Mouse (Mus musculus) stomach, embryonic 14.5 days (tissue): Measurements from ENCODE around the gene Cck. TPM values are rescaled to one million over a fixed set of nuclear protein-coding genes. Genes with fewer than 3 reads are reported as not detected.

Experiments
- ATAC-seq: fragments of 200-750 bp; cut with Nextera tagmentation; 2 replicates; pipeline ENCODE4 v1.8.0; 2017; ENCODE audit warnings: low read depth, moderate TSS enrichment; ENCODE audit not compliant: insufficient number of reproducible peaks, insufficient read depth, low FRiP score
- H3K27ac ChIP-seq: fragments of 300-500 bp; sonication (generic); 2 replicates; pipeline ENCODE4 v1.5.1; 2014; ENCODE audit warnings: mild to moderate bottlenecking, low read length, moderate library complexity, mixed read lengths
- H3K27me3 ChIP-seq: fragments of 300-500 bp; sonication (generic); 2 replicates; pipeline ENCODE4 v1.6.1; 2014; ENCODE audit warnings: low read length, control low read depth, mixed read lengths; ENCODE audit not compliant: control insufficient read depth, insufficient read depth
- H3K36me3 ChIP-seq: fragments of 300-500 bp; sonication (generic); 2 replicates; pipeline ENCODE4 v1.6.1; 2014; ENCODE audit warnings: mild to moderate bottlenecking, control low read depth, low read length, moderate library complexity, mixed read lengths; ENCODE audit not compliant: control insufficient read depth, insufficient read depth
- H3K4me1 ChIP-seq: fragments of 300-500 bp; sonication (generic); 2 replicates; pipeline ENCODE4 v1.6.1; 2014; ENCODE audit warnings: low read length, control low read depth, mixed read lengths; ENCODE audit not compliant: control insufficient read depth, insufficient read depth
- H3K4me2 ChIP-seq: fragments of 300-500 bp; sonication (generic); replicated peaks from 2 replicates; pipeline ENCODE4 v1.6.1; 2014; ENCODE audit warnings: low read depth, low read length, control low read depth
- H3K4me3 ChIP-seq: fragments of 300-500 bp; sonication (generic); 2 replicates; pipeline ENCODE4 v1.5.1; 2014; ENCODE audit warnings: low read depth, low read length, control low read depth
- H3K9ac ChIP-seq: fragments of 300-500 bp; sonication (generic); replicated peaks from 2 replicates; pipeline ENCODE4 v1.6.1; 2014; ENCODE audit warnings: low read depth, mild to moderate bottlenecking, control low read depth, low read length, moderate library complexity, mixed read lengths
- H3K9me3 ChIP-seq: fragments of 300-500 bp; sonication (generic); 2 replicates; pipeline ENCODE4 v1.6.1; 2016; ENCODE audit warnings: low read depth, low read length, control low read depth; ENCODE audit not compliant: control insufficient read depth
- WGBS: fragments of 180-500 bp; shearing (Covaris S2); extraction: QIAGEN DNeasy Blood & Tissue Kit; methylation state at CpG from one replicate; pipeline ENCODE4 v1.1.7; 2014; 5-methylcytosine and 5-hydroxymethylcytosine counted together
- polyA plus RNA-seq: library from polyadenylated mRNA; unstranded; fragments of >200 nt; fragmentation: Nextera tagmentation; extraction: Ambion mirVana; gene quantifications from 2 replicates; pipeline ENCODE4 v1.2.1, GENCODE M21; 2014

The Cck gene
- polyA plus RNA-seq, 1 experiment from 2014 or later: 3.0 TPM

- Histone ChIP-seq H3K27me3 (no peaks in the 10 kb centered on the region), H3K4me2 (no peak overlapping the region), H3K36me3 (no peaks in the 10 kb centered on the region), H3K27ac (no peak overlapping the region), H3K4me3 (no peak overlapping the region), H3K9me3 (no peaks in the 10 kb centered on the region), H3K9ac (no peak overlapping the region), H3K4me1 (no peaks in the 10 kb centered on the region)
- ATAC-seq: no peak
- 62% methylated on average over 8 of the region's 8 CpGs for WGBS
Observed at GRCm38 (mm10) chr9:121506478-121507180, 11.1 kb upstream of the Cck start.

- 97% methylated on average over 8 of the region's 8 CpGs for WGBS
- no peak for ATAC-seq
- H3K9me3 ChIP-seq: no peaks in the 10 kb centered on the region
- no peaks in the 10 kb centered on the region for H3K4me1 ChIP-seq
- H3K4me2 ChIP-seq: no peak overlapping the region
- no peak overlapping the region for H3K9ac ChIP-seq
- no peaks in the 10 kb centered on the region for H3K27me3 ChIP-seq
- no peak overlapping the region for H3K27ac ChIP-seq
- H3K4me3 ChIP-seq: no peak overlapping the region
- H3K36me3 ChIP-seq: no peaks in the 10 kb centered on the region
Observed at GRCm38 (mm10) chr9:121505346-121505745, 9.9 kb upstream of the Cck start.

- Histone ChIP-seq H3K36me3 (no peaks in the 10 kb centered on the region), H3K4me1 (peaks cover 15% of the 10 kb centered on the region; the same call in 1 of the 2 replicates), H3K9ac (no peak overlapping the region), H3K27ac (no peak overlapping the region), H3K9me3 (no peaks in the 10 kb centered on the region), H3K4me2 (no peak overlapping the region), H3K27me3 (peaks cover 22% of the 10 kb centered on the region), H3K4me3 (no peak overlapping the region)
- 29% methylated on average over 10 of the region's 10 CpGs for WGBS
- no peak for ATAC-seq
Observed at GRCm38 (mm10) chr9:121496102-121496501, 608 bp upstream of the Cck start.

GRCm38 (mm10) chr9:121494006-121494767, 1.3 kb downstream of the Cck start:
- peak overlapping the region; percentile 39 for H3K4me2 ChIP-seq
- no peak for ATAC-seq
- no peaks in the 10 kb centered on the region for H3K36me3 ChIP-seq
- H3K9me3 ChIP-seq: no peaks in the 10 kb centered on the region
- H3K4me3 ChIP-seq: peak overlapping the region; percentile 23
- H3K27me3 ChIP-seq: peaks cover 22% of the 10 kb centered on the region
- H3K27ac ChIP-seq: no peak overlapping the region
- WGBS: 3% methylated on average over 46 of the region's 48 CpGs
- H3K4me1 ChIP-seq: peaks cover 15% of the 10 kb centered on the region; the same call in 1 of the 2 replicates
- H3K9ac ChIP-seq: no peak overlapping the region

DNA sequence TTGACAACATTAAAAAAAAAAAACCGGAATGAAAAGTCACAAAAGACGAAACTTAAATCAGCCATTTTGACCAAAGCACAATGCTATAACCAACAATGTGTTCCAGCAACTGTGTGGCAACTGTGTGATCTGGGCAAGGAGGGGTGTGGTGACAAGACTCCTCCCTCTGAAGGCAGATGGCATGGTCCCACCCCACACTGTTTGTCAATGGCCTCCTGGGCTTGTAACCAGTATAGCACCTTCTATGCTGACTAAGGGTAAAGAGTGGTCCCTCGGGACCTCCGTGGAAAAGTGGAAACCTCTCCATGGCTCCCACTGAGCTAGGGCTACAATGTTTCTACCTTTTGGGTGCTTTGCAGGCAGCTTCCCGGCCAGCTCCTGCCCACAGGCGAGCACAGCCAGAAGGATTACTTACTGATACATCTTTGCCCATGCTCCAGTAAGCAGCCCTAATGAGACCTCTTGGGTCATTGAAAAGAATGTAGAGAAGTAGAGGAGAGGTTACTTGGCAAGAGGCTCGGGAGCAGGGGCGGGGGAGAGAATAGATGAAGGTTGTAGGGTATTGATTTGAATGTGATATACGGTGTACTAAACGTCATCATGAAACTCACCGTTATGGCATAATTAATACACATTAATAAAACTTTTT, 3.8 kb downstream of the Cck start:
- ATAC-seq: no peak
- H3K4me1 ChIP-seq: peaks cover 15% of the 10 kb centered on the region; the same call in 1 of the 2 replicates
- H3K9me3 ChIP-seq: no peaks in the 10 kb centered on the region
- 72% methylated on average over 11 of the region's 11 CpGs for WGBS
- H3K4me3 ChIP-seq: no peak overlapping the region
- H3K36me3 ChIP-seq: no peaks in the 10 kb centered on the region
- no peak overlapping the region for H3K9ac ChIP-seq
- peaks cover 22% of the 10 kb centered on the region for H3K27me3 ChIP-seq
- no peak overlapping the region for H3K4me2 ChIP-seq
- H3K27ac ChIP-seq: no peak overlapping the region

DNA sequence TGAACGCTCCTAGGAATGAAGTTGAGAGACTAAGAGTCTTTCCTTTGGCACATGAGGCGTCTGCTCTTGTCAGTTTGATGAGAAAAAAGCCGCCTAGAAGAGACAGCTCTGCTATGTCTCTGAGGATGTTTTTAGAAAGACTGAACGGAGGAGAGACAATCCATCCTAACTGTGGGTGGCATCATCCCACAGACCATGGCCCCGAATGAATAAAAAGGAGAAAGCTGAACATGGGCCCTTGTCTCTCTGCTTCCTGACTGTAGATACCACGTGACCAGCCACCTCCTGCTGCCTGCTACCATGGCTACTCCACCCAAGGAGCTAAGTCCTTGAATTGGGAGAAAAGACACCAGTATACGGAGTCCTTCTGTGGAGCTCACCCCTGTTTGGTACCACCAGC, 8.3 kb downstream of the Cck start:
- Histone ChIP-seq H3K9ac (no peak overlapping the region), H3K27ac (no peak overlapping the region), H3K36me3 (no peaks in the 10 kb centered on the region), H3K27me3 (0 out of 2 replicates have a peak, but pooled peaks cover under 1% of the 10 kb centered on the region), H3K4me2 (no peak overlapping the region), H3K4me1 (0 out of 2 replicates have a peak, but pooled peaks cover 3% of the 10 kb centered on the region), H3K4me3 (no peak overlapping the region), H3K9me3 (no peaks in the 10 kb centered on the region)
- no peak for ATAC-seq
- WGBS: 72% methylated on average over 7 of the region's 7 CpGs

GRCm38 (mm10) chr9:121479453-121479852, 16.0 kb downstream of the Cck start:
- no peak overlapping the region for H3K27ac ChIP-seq
- ATAC-seq: no peak
- no peak overlapping the region for H3K4me3 ChIP-seq
- no peak overlapping the region for H3K4me2 ChIP-seq
- H3K9me3 ChIP-seq: no peaks in the 10 kb centered on the region
- 27% methylated on average over 5 of the region's 5 CpGs for WGBS
- no peaks in the 10 kb centered on the region for H3K36me3 ChIP-seq
- no peaks in the 10 kb centered on the region for H3K27me3 ChIP-seq
- H3K4me1 ChIP-seq: 0 out of 2 replicates have a peak, but pooled peaks cover 3% of the 10 kb centered on the region
- no peak overlapping the region for H3K9ac ChIP-seq

GRCm38 (mm10) chr9:121477305-121477911, 18.1 kb downstream of the Cck start:
- H3K36me3 ChIP-seq: no peaks in the 10 kb centered on the region; the same call in 1 of the 2 replicates
- 13% methylated on average over 15 of the region's 15 CpGs for WGBS
- H3K27me3 ChIP-seq: no peaks in the 10 kb centered on the region
- 0 out of 2 replicates have a peak overlapping the region, but pooled peaks have one; percentile 13 for H3K4me3 ChIP-seq
- H3K9me3 ChIP-seq: no peaks in the 10 kb centered on the region
- H3K27ac ChIP-seq: no peak overlapping the region
- no peak overlapping the region for H3K9ac ChIP-seq
- peak overlapping the region; percentile 35 for H3K4me2 ChIP-seq
- ATAC-seq: peak; percentile 25; the same call in 1 of the 2 replicates
- H3K4me1 ChIP-seq: 0 out of 2 replicates have a peak, but pooled peaks cover 3% of the 10 kb centered on the region
